Mouse (Mus musculus) v-Abl transformed pro-B cells (cell line): ENCODE measurements around the gene Fam187a.

Source experiments
- in situ Hi-C, 2 experiments: fragments of 400-800 bp; cut with MboI; formaldehyde crosslinking; loops; one replicate each; pipeline ENCODE4 v1.15.1; 2025; ENCODE audit not compliant: unreplicated experiment in 2 of 2

Gene Fam187a

DNA sequence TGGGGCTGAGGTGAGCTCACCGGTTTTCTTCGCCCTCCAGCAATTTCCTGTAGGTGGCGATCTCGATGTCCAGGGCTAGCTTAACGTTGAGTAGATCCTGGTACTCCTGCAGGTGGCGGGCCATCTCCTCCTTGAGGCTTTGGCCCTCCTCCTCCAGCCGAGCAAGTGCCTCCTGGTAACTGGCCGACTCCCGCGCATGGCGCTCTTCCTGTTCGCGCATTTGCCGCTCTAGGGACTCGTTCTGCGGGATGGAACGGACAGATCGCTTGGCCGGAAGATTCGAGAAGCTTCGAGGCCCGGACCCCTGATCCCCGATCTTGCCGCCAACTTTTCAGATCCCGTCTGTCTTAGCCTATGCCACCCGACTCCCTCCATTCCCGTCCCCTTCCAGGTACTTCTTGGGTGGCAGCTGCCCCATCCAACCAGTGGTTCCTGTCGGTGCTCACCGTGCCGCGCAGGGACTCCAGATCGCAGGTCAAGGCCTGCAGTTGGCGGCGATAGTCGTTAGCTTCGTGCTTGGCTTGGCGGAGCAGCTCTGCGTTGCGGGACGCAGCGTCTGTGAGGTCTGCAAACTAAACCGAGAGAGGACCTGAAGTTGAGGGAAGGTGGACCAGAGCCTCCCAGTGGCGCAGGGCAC lies 8.2 kb downstream of the Fam187a start:
- in situ Hi-C loops = loop anchor here in 1 of 2 experiments (5.0 kb wide), 1 partner anchor 164 kb away; no protein-coding TSS in a partner anchor

GRCm38 (mm10) chr11:102894716-102895115 lies 9.7 kb downstream of the Fam187a start:
- in situ Hi-C loops = loop anchor here (5.0 kb wide), 2 partner anchors 98 to 163 kb away; no protein-coding TSS in a partner anchor

GRCm38 (mm10) chr11:102895779-102896178 lies 10.8 kb downstream of the Fam187a start:
- in situ Hi-C loops = loop anchor here (5.0 kb wide), 1 partner anchor 97 kb away; no protein-coding TSS in a partner anchor

GRCm38 (mm10) chr11:102896641-102897040 lies 11.7 kb downstream of the Fam187a start:
- in situ Hi-C loops = loop anchor here (5.0 kb wide), 1 partner anchor 96 kb away; no protein-coding TSS in a partner anchor

- in situ Hi-C loops = loop anchor here (5.0 kb wide), 1 partner anchor 94 kb away; no protein-coding TSS in a partner anchor
Measured at GRCm38 (mm10) chr11:102898408-102898807, 13.4 kb downstream of the Fam187a start.

DNA sequence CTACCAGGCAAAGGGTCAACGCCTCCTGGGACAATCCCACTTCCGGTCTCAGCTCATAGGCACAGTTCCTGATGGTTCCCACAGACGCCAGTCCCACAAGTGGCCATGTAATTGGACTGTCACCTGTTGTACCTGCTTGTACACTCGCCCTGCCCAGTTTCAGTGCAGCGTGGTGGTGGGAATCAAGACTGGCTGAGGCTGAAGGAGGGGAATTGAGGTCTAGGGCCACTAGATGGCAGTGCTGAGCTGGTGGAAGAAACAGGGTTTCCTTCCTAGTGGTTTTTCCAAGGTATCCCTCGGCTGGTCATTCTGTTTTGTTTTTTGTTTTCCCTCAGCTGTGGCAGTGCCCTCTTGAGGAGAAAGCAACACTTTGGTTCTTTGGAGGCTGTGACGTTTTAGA lies 15.8 kb downstream of the Fam187a start, which contains the start of gene Gfap:
TSS of gene Gfap (minus strand) at position 150 of the 400 bp plus-strand sequence.
- in situ Hi-C loops = no loop called here

DNA sequence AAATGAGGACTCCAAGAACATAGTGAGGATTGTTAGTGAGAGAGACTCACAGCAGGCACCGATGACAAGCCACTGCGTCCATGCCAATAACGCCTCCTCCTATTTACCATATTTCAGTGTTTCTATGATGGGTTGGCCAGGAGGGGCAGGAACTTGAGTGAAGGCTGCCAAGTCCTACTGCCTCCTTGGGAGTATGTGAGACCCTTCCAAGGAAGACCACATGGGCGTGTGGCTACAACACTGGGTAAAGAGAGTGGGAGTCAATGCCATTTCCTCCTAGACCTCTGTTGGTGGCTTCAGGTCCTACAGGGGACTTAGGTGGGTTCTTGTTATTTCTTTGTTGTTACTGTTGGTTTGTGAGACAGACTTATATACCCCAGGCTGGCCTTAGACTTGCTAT lies 16.2 kb downstream of the Fam187a start:
- in situ Hi-C loops = no loop called here

DNA sequence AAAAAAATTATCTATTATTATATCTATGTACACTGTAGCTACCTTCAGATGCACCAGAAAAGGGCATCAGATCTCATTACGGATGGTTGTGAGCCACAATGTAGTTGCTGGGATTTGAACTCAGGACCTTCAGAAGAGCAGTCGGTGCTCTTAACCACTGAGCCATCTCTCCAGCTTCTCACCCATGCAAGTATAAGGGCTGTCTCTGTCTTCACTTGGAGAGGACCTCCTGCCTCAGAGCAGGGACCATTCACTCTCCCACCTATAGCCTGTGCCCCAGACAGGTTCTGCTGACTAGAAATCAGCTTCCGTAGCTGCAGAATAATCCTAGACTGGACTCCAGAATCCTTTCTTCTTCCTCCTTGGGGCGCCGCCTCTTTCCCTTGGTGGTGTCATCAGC lies 17.1 kb downstream of the Fam187a start:
- in situ Hi-C loops = no loop called here

DNA sequence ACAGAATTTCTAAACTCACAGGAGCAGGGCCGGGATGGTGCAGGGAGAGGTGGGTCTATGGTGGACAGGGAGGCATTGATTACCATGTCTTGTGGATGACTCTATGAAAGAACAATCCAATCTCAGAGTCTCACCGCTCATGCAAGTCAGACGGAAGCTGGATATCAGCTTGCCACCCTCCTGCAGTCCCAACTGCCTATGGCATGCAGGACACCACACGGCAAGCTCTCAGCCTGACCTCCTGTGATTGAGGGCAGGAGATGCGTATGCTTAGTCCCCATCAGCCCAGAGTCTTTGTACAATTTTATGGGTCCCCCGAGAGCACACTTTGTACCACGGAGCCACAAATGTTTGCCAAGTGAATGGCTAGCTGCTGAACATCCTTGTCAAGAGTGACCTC lies 18.7 kb downstream of the Fam187a start:
- in situ Hi-C loops = no loop called here

GRCm38 (mm10) chr11:102911376-102911775 lies 26.4 kb downstream of the Fam187a start:
- in situ Hi-C loops = no loop called here

DNA sequence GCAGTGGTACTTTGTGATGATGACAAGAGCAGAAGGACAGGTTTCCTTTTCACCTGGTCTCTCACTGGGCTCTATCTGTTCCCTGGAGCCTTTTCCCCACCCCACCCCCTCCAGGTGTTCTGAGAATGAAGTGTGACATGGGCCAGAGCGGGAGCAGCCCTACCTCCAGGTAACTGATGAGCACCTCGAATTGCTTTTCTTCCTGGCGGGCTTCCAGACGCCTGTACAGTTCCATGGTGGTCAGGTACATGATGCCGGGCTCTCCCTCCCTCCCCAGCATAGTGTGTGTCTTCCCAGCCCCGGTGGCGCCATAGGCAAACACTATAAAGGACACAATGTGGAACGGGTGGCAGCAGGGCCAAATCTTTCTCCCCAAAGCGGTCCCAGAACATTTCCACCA lies 30.4 kb downstream of the Fam187a start:
- in situ Hi-C loops = no loop called here

- in situ Hi-C loops = no loop called here
Measured at GRCm38 (mm10) chr11:102918077-102918476, 33.1 kb downstream of the Fam187a start.

DNA sequence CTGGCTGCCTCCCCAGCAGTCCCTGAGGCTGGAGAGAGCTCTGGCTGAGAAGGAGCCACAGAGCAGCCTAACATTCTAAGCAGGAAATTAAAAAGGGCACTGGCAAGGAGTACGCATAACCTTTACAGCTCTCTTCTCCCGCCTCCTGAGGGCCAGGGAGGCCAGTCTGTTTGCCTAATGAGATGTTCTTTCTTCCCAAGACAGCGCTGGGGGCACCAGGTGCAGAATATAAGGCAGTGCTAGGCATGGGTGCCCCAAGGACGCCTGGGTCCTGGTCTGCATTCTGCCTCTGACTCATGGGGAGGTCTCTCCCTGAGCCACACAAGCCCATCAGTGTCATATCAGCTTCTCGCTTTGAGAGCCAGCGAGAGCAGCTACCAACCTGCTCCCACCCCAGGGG lies 36.5 kb downstream of the Fam187a start:
- in situ Hi-C loops = no loop called here

- in situ Hi-C loops = no loop called here
Measured at GRCm38 (mm10) chr11:102924557-102925350, 39.8 kb downstream of the Fam187a start, which contains the start of gene Kif18b. Gene Kif18b, minus strand, starts transcription at chr11:102925124.

GRCm38 (mm10) chr11:102925351-102925717 lies 40.4 kb downstream of the Fam187a start:
- in situ Hi-C loops = no loop called here

DNA sequence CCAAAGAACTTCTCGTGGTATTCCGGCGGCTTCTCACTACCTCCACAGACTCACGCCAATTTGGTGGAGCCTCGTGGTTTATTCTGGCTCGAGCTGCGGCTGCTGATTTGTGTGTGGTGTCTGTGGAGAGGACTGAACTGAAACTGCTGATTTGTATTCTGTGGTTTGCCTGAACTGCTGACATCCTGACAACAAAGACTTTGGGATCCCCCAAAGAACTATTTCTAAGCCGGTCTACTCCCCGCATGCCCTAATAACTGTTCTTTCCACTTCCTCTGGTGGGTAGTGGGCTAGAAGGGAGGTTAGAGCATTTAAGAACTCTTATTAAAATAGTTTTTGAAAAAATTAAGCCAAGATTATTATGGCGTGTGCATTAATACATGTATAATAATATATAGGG lies 45.7 kb downstream of the Fam187a start:
- in situ Hi-C loops = no loop called here

DNA sequence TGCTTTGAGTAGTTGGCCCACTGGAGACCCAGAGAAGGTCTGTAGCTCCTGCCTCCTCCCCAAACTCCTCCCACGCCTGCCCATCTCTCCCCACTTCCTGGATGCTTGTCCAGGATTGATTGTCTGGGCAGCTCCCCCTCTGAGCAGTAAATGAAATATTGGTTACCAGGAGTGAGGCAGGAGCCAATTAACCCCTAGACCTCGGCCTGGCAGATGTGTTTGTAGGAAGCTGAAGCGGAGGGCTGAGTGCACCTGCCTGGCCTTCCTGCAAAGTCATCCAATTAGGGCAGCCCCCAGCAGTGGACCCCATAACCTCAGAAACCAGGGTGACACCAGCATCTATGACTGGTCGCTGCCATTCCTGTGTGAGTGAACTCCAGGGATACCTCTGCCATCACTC lies 51.3 kb downstream of the Fam187a start:
- in situ Hi-C loops = no loop called here
